Mouse (Mus musculus) midbrain, embryonic 11.5 days (tissue): Measurements from ENCODE around the gene Ldhc. TPM values are rescaled to one million over a fixed set of nuclear protein-coding genes. Genes with fewer than 3 reads are reported as not detected.
A peak's percentile ranks its signal among the peaks of the same experiment; 100 is the strongest.
"Not testable (repeated sequence)": the region's sequence is repeated elsewhere in the genome, so short reads cannot be mapped to it uniquely, and the experiment has no call there.

Experiments used
- ATAC-seq: fragments of 200-750 bp; cut with Nextera tagmentation; 2 replicates; pipeline ENCODE4 v1.8.0; 2017; ENCODE audit warnings: moderate TSS enrichment, moderate library complexity; ENCODE audit not compliant: low FRiP score
- DNase-seq: peaks from one replicate; pipeline ENCODE4 v3.0.0; 2015; ENCODE audit warnings: low spot score; ENCODE audit errors: missing footprints
- H3K27ac ChIP-seq: fragments of 300-500 bp; sonication (generic); 2 replicates; pipeline ENCODE4 v1.5.1; 2014; ENCODE audit warnings: low read depth, low read length
- H3K27me3 ChIP-seq: fragments of 300-500 bp; sonication (generic); 2 replicates; pipeline ENCODE4 v1.6.1; 2014; ENCODE audit warnings: mild to moderate bottlenecking, low read length, moderate library complexity, mixed read lengths; ENCODE audit not compliant: control insufficient read depth, insufficient read depth
- H3K36me3 ChIP-seq: fragments of 300-500 bp; sonication (generic); 2 replicates; pipeline ENCODE4 v1.6.1; 2014; ENCODE audit warnings: mild to moderate bottlenecking, low read length, moderate library complexity, mixed read lengths; ENCODE audit not compliant: control insufficient read depth, insufficient read depth
- H3K4me1 ChIP-seq: fragments of 300-500 bp; sonication (generic); 2 replicates; pipeline ENCODE4 v1.6.1; 2014; ENCODE audit warnings: low read length; ENCODE audit not compliant: control insufficient read depth, insufficient read depth
- H3K4me2 ChIP-seq: fragments of 300-500 bp; sonication (generic); 2 replicates; pipeline ENCODE4 v1.6.1; 2014; ENCODE audit warnings: mild to moderate bottlenecking, moderate library complexity
- H3K4me3 ChIP-seq: fragments of 300-500 bp; sonication (generic); 2 replicates; pipeline ENCODE4 v1.5.1; 2014; ENCODE audit warnings: low read depth, low read length
- H3K9ac ChIP-seq: fragments of 300-500 bp; sonication (generic); 2 replicates; pipeline ENCODE4 v1.6.1; 2014; ENCODE audit warnings: low read length
- H3K9me3 ChIP-seq: fragments of 300-500 bp; sonication (generic); 2 replicates; pipeline ENCODE4 v1.6.1; 2016; ENCODE audit warnings: low read length; ENCODE audit not compliant: control insufficient read depth
- WGBS: fragments of 180-500 bp; shearing (Covaris S2); extraction: QIAGEN DNeasy Blood & Tissue Kit; methylation state at CpG from one replicate; pipeline ENCODE4 v1.1.7; 2014; 5-methylcytosine and 5-hydroxymethylcytosine counted together
- polyA plus RNA-seq: library from polyadenylated mRNA; unstranded; fragments of >200 nt; fragmentation: Nextera tagmentation; extraction: Ambion mirVana; gene quantifications from 2 replicates; pipeline ENCODE4 v1.2.1, GENCODE M21; 2014

Gene Ldhc
- polyA plus RNA-seq, 1 experiment from 2014 or later = not detected

DNA sequence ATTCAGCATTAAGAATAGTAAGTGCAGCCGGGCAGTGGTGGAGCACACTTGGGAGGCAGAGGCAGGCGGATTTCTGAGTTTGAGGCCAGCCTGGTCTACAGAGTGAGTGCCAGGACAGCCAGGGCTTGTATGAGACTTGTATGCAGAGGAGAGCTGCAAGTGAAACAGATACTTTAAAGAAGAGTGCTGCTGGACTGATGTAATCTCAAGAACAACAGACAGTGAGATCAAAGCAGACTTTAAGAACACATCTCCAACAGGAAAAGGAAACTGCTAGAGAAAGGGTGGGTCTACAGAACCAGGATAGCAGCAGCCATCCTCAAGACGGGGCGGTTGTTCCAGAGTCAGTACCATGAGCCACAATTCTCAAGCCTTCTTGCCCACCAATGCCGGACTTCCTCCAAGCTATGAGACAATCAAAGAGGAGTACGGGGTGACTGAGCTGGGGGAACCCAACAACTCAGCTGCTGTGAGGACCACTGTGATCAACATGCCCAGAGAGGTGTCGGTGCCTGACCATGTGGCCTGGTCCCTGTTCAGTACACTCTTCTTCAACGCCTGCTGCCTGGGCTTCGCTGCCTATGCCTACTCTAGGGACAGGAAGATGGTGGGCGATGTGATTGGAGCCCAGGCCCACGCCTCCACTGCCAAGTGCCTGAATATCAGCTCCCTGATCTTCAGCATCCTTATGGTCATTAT lies 28.7 kb upstream of the Ldhc start:
- H3K4me2 ChIP-seq, H3K4me3 ChIP-seq, DNase-seq, H3K27me3 ChIP-seq, H3K9me3 ChIP-seq, H3K9ac ChIP-seq, H3K4me1 ChIP-seq, H3K36me3 ChIP-seq, ATAC-seq, H3K27ac ChIP-seq: not testable (repeated sequence)
- 89% methylated on average over 11 of the region's 11 CpGs for WGBS

DNA sequence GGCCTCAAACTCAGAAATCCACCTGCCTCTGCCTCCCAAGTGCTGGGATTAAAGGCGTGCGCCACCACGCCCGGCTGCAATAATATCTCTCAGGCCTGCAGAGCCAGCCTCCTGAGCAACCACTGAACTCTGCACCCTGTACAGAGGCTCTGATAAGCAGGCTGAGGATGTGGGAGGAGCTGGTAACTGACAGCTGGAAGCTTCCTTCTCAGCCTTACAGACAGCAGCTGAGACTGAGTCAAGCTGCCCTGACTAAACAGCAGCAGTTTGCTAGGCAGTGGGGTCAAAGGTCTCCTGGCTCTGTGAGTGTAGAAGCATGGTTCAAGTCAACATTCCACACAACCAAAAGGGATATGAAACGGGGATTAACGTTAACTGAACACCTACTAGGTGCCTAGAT lies 27.7 kb upstream of the Ldhc start:
- no peak overlapping the region for H3K4me2 ChIP-seq
- no peak for DNase-seq
- WGBS = 68% methylated on average over 6 of the region's 6 CpGs

DNA sequence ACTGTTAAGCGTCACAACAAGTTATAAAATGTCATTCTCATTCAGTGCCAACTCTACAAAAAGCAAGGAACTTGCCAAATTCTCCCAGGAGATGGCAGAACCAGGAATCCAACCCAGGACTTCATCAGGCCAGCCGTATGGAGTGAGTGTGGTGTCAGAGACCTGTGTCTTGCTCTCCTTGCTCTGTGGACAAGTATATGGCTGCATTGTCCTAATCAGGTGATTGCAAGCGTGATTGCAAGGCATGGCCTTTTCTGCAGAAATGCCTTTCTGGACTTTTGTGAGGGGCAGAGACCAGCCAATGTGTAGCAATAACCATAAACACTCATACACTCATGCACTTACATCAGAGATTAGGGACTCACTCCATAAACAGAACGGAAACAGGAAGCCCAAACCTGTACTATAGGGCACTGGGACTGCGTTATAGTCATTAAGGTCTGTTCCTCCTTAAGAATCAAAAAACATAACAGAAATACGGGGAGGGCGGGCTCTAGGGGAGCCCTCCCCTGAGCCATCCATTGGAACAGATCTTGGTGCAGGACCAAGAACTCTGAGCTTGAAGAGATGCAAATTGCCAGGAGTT lies 27.2 kb upstream of the Ldhc start:
- Histone ChIP-seq H3K27ac (no peak overlapping the region), H3K4me3 (no peak overlapping the region), H3K4me2 (no peak overlapping the region), H3K27me3 (no peaks in the 10 kb centered on the region), H3K36me3 (no peaks in the 10 kb centered on the region), H3K4me1 (peaks cover 7% of the 10 kb centered on the region), H3K9me3 (no peaks in the 10 kb centered on the region), H3K9ac (no peak overlapping the region)
- 92% methylated on average over 7 of the region's 7 CpGs for WGBS
- ATAC-seq (no peak), DNase-seq (no peak)

More for the DNA sequence above, 27.7 kb upstream of the Ldhc start:
- Histone ChIP-seq H3K4me3 (no peak overlapping the region), H3K27ac (no peak overlapping the region), H3K9ac (no peak overlapping the region), H3K36me3 (no peaks in the 10 kb centered on the region), H3K4me1 (peaks cover 4% of the 10 kb centered on the region), H3K9me3 (no peaks in the 10 kb centered on the region), H3K27me3 (no peaks in the 10 kb centered on the region)
- no peak for ATAC-seq

DNA sequence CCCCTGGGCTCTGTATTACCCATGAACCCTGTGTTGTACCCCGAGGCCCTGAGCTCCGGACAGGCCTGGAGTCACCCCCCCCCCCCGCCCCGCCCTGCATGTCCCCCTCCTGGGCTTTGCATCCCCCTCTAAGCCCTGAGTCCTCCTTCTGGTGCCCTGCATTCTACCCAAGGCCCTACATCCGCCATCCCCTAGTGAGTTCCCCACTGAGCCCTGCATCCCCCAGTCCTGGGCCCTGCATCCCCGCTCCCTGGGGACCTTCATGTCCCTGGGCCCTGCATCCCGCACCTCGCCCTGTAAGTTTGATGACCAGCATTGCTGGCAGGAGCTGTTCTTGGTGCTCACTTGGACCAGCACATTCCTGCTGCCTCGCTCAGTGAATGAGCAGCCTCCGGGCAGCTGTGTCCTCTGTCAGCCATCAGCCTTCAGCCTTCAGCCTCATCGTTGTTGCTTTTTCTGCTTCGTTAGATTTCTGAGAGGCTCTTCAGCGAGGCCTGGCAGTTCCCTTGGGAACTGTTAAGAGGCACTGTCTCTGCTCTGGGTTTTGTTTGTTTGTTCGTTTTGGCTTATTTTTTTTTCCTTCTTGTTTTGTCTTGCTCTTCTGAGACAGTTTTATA lies 25.9 kb upstream of the Ldhc start:
- ATAC-seq (peak; percentile 33; the same call in 1 of the 2 replicates), DNase-seq (no peak)
- Histone ChIP-seq H3K27ac (peak overlapping the region; percentile 22; the same call in 1 of the 2 replicates), H3K36me3 (no peaks in the 10 kb centered on the region), H3K4me2 (no peak overlapping the region), H3K9me3 (no peaks in the 10 kb centered on the region), H3K9ac (no peak overlapping the region), H3K4me3 (no peak overlapping the region), H3K27me3 (no peaks in the 10 kb centered on the region), H3K4me1 (peaks cover 10% of the 10 kb centered on the region)
- 24% methylated on average over 12 of the region's 14 CpGs for WGBS

GRCm38 (mm10) chr7:46836357-46836756 lies 24.6 kb upstream of the Ldhc start:
- Histone ChIP-seq H3K36me3 (no peaks in the 10 kb centered on the region), H3K4me2 (no peak overlapping the region), H3K27ac (no peak overlapping the region), H3K4me3 (no peak overlapping the region), H3K4me1 (peaks cover 10% of the 10 kb centered on the region), H3K9ac (no peak overlapping the region), H3K27me3 (no peaks in the 10 kb centered on the region), H3K9me3 (no peaks in the 10 kb centered on the region)
- ATAC-seq = no peak
- DNase-seq = no peak
- WGBS = 82% methylated on average over 5 of the region's 5 CpGs

- no peak for DNase-seq
- Histone ChIP-seq H3K27me3 (no peaks in the 10 kb centered on the region), H3K9me3 (no peaks in the 10 kb centered on the region), H3K4me3 (no peak overlapping the region), H3K4me2 (no peak overlapping the region), H3K4me1 (peaks cover 10% of the 10 kb centered on the region), H3K9ac (no peak overlapping the region), H3K36me3 (no peaks in the 10 kb centered on the region), H3K27ac (no peak overlapping the region)
- WGBS = 44% methylated on average over 5 of the region's 5 CpGs
- ATAC-seq = no peak
These were observed 23.9 kb upstream of the Ldhc start for GRCm38 (mm10) chr7:46837073-46837472.

DNA sequence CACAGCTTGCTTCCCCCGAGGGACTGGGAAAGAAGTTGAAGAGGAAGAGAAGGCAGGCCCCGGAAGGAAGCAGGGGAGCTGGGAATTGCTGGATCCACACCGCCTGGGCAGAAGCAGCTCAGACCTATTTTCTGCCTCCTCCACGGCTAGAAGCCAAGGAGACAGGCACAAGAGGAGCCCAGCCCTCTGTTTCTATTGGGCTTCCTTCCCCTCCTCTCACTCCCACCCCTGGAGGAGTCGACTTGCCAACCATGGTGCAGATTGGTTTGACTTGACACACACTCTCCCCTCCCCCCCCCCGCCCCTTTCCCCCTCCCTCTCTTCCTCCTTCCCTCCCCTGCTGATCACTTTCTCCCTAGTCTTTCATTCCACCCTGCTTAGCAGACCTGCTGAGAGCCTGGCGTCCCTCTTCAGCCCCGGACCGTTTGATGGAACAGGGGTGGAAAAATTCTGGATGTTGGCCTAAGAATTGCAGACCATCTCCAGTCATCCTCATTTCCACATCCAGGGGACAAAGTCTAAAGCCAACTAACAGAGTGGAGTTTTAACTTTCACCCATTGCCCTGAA lies 22.8 kb upstream of the Ldhc start:
- no peak overlapping the region for H3K27ac ChIP-seq
- H3K9ac ChIP-seq = peak overlapping the region; percentile 37; the same call in 1 of the 2 replicates
- no peak overlapping the region; the same call in 1 of the 2 replicates for H3K4me2 ChIP-seq
- DNase-seq (peak; percentile 88), ATAC-seq (peak; percentile 43; the same call in 1 of the 2 replicates)
- 2% methylated on average over 9 of the region's 9 CpGs for WGBS
- no peaks in the 10 kb centered on the region for H3K9me3 ChIP-seq
- H3K27me3 ChIP-seq = no peaks in the 10 kb centered on the region
- H3K36me3 ChIP-seq = no peaks in the 10 kb centered on the region
- H3K4me1 ChIP-seq = peaks cover 10% of the 10 kb centered on the region
- no peak overlapping the region for H3K4me3 ChIP-seq

GRCm38 (mm10) chr7:46838891-46839302 lies 22.1 kb upstream of the Ldhc start:
- DNase-seq (peak; percentile 90), ATAC-seq (peak; percentile 20; the same call in 1 of the 2 replicates)
- H3K9ac ChIP-seq = no peak overlapping the region
- no peaks in the 10 kb centered on the region for H3K27me3 ChIP-seq
- H3K4me2 ChIP-seq = 0 out of 2 replicates have a peak overlapping the region, but pooled peaks have one; percentile 7
- WGBS = 6% methylated on average over 8 of the region's 8 CpGs
- H3K36me3 ChIP-seq = no peaks in the 10 kb centered on the region
- H3K4me3 ChIP-seq = no peak overlapping the region
- no peak overlapping the region for H3K27ac ChIP-seq
- H3K9me3 ChIP-seq = no peaks in the 10 kb centered on the region
- H3K4me1 ChIP-seq = peaks cover 10% of the 10 kb centered on the region

DNA sequence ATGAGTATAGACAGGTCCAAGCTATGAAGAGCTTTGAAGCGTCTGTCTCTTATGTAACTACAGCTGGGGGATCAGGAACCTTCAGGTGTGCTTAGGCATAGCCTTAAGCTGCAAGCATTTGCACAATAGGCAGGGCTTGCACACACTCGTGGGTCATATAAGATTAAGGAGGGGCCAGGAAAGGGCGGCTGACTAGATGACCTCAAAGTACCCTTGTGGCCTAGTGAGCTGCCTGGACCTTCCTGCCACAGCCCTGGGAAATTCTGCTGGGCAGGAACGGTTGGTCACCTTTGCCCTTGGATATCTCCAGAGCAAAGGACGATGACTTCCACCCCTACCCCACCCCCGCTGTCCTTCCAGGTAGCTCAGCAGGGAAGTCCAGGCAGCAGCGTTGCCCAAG lies 21.6 kb upstream of the Ldhc start:
- no peaks in the 10 kb centered on the region for H3K9me3 ChIP-seq
- H3K36me3 ChIP-seq = no peaks in the 10 kb centered on the region
- H3K4me2 ChIP-seq = no peak overlapping the region
- H3K27ac ChIP-seq = no peak overlapping the region
- no peaks in the 10 kb centered on the region for H3K27me3 ChIP-seq
- peaks cover 10% of the 10 kb centered on the region for H3K4me1 ChIP-seq
- H3K9ac ChIP-seq = no peak overlapping the region
- WGBS = 36% methylated on average over 7 of the region's 7 CpGs
- no peak for ATAC-seq
- no peak for DNase-seq
- H3K4me3 ChIP-seq = no peak overlapping the region
